Mouse (Mus musculus) liver, embryonic 14.5 days (tissue): ENCODE measurements around the gene Pxk.

ENCODE experiments used
- CTCF ChIP-seq: IDR thresholded peaks from 2 replicates; pipeline ENCODE4 v1.5.1; 2016; ENCODE audit warnings: antibody characterized with exemption, low read depth, control low read depth
- EP300 ChIP-seq: IDR thresholded peaks from 2 replicates; pipeline ENCODE4 v1.6.1; 2016; ENCODE audit warnings: antibody characterized with exemption, low read depth

- TF ChIP-seq CTCF = peak; percentile 46; the same call in 1 of the 2 replicates
- no peak for TF ChIP-seq EP300
Measured at GRCm38 (mm10) chr14:8172507-8173410, 74.7 kb downstream of the Pxk start, which contains the start of gene Pdhb.
